Mouse (Mus musculus) stomach, embryonic 14.5 days (tissue): ENCODE results near the gene Rhof. TPM values are rescaled to one million over a fixed set of nuclear protein-coding genes. Genes with fewer than 3 reads are reported as not detected.

Source experiments
- ATAC-seq: fragments of 200-750 bp; cut with Nextera tagmentation; 2 replicates; pipeline ENCODE4 v1.8.0; 2017; ENCODE audit warnings: low read depth, moderate TSS enrichment; ENCODE audit not compliant: insufficient number of reproducible peaks, insufficient read depth, low FRiP score
- H3K27ac ChIP-seq: fragments of 300-500 bp; sonication (generic); 2 replicates; pipeline ENCODE4 v1.5.1; 2014; ENCODE audit warnings: mild to moderate bottlenecking, low read length, moderate library complexity, mixed read lengths
- H3K27me3 ChIP-seq: fragments of 300-500 bp; sonication (generic); 2 replicates; pipeline ENCODE4 v1.6.1; 2014; ENCODE audit warnings: low read length, control low read depth, mixed read lengths; ENCODE audit not compliant: control insufficient read depth, insufficient read depth
- H3K36me3 ChIP-seq: fragments of 300-500 bp; sonication (generic); 2 replicates; pipeline ENCODE4 v1.6.1; 2014; ENCODE audit warnings: mild to moderate bottlenecking, control low read depth, low read length, moderate library complexity, mixed read lengths; ENCODE audit not compliant: control insufficient read depth, insufficient read depth
- H3K4me1 ChIP-seq: fragments of 300-500 bp; sonication (generic); 2 replicates; pipeline ENCODE4 v1.6.1; 2014; ENCODE audit warnings: low read length, control low read depth, mixed read lengths; ENCODE audit not compliant: control insufficient read depth, insufficient read depth
- H3K4me2 ChIP-seq: fragments of 300-500 bp; sonication (generic); replicated peaks from 2 replicates; pipeline ENCODE4 v1.6.1; 2014; ENCODE audit warnings: low read depth, low read length, control low read depth
- H3K4me3 ChIP-seq: fragments of 300-500 bp; sonication (generic); 2 replicates; pipeline ENCODE4 v1.5.1; 2014; ENCODE audit warnings: low read depth, low read length, control low read depth
- H3K9ac ChIP-seq: fragments of 300-500 bp; sonication (generic); replicated peaks from 2 replicates; pipeline ENCODE4 v1.6.1; 2014; ENCODE audit warnings: low read depth, mild to moderate bottlenecking, control low read depth, low read length, moderate library complexity, mixed read lengths
- H3K9me3 ChIP-seq: fragments of 300-500 bp; sonication (generic); 2 replicates; pipeline ENCODE4 v1.6.1; 2016; ENCODE audit warnings: low read depth, low read length, control low read depth; ENCODE audit not compliant: control insufficient read depth
- WGBS: fragments of 180-500 bp; shearing (Covaris S2); extraction: QIAGEN DNeasy Blood & Tissue Kit; methylation state at CpG from one replicate; pipeline ENCODE4 v1.1.7; 2014; 5-methylcytosine and 5-hydroxymethylcytosine counted together
- polyA plus RNA-seq: library from polyadenylated mRNA; unstranded; fragments of >200 nt; fragmentation: Nextera tagmentation; extraction: Ambion mirVana; gene quantifications from 2 replicates; pipeline ENCODE4 v1.2.1, GENCODE M21; 2014

The Rhof gene
- polyA plus RNA-seq, 1 experiment from 2014 or later = 2.0 TPM

- H3K27me3 ChIP-seq = no peaks in the 10 kb centered on the region
- no peak overlapping the region for H3K9ac ChIP-seq
- H3K4me3 ChIP-seq = no peak overlapping the region
- H3K4me1 ChIP-seq = peaks cover 33% of the 10 kb centered on the region
- H3K27ac ChIP-seq = no peak overlapping the region
- no peak for ATAC-seq
- WGBS = 94% methylated on average over 18 of the region's 19 CpGs
- no peak overlapping the region for H3K4me2 ChIP-seq
- peaks cover 63% of the 10 kb centered on the region for H3K36me3 ChIP-seq
- H3K9me3 ChIP-seq = no peaks in the 10 kb centered on the region
These were observed 19.3 kb upstream of the Rhof start for GRCm38 (mm10) chr5:123151707-123152362.

GRCm38 (mm10) chr5:123151077-123151476 is 18.6 kb upstream of the Rhof start:
- 24% methylated on average over 7 of the region's 7 CpGs for WGBS
- peaks cover 67% of the 10 kb centered on the region for H3K36me3 ChIP-seq
- no peak overlapping the region for H3K27ac ChIP-seq
- H3K9me3 ChIP-seq = no peaks in the 10 kb centered on the region
- no peak overlapping the region; the same call in 1 of the 2 replicates for H3K4me3 ChIP-seq
- ATAC-seq = 0 out of 2 replicates have a peak, but pooled peaks have one; percentile 11
- H3K27me3 ChIP-seq = no peaks in the 10 kb centered on the region
- H3K4me2 ChIP-seq = peak overlapping the region; percentile 47
- H3K9ac ChIP-seq = no peak overlapping the region
- peaks cover 33% of the 10 kb centered on the region for H3K4me1 ChIP-seq

- H3K27me3 ChIP-seq = no peaks in the 10 kb centered on the region
- H3K4me3 ChIP-seq = peak overlapping the region; percentile 28; the same call in 1 of the 2 replicates
- no peak overlapping the region for H3K27ac ChIP-seq
- H3K4me2 ChIP-seq = peak overlapping the region; percentile 47
- 32% methylated on average over 7 of the region's 7 CpGs for WGBS
- H3K36me3 ChIP-seq = peaks cover 71% of the 10 kb centered on the region
- peaks cover 37% of the 10 kb centered on the region for H3K4me1 ChIP-seq
- ATAC-seq = no peak; the same call in 1 of the 2 replicates
- H3K9me3 ChIP-seq = no peaks in the 10 kb centered on the region
- no peak overlapping the region for H3K9ac ChIP-seq
These were observed 18.1 kb upstream of the Rhof start for GRCm38 (mm10) chr5:123150641-123151040.

- Histone ChIP-seq H3K36me3 (peaks cover 67% of the 10 kb centered on the region), H3K4me2 (peak overlapping the region; percentile 47), H3K27ac (0 out of 2 replicates have a peak overlapping the region, but pooled peaks have one; percentile 7), H3K4me1 (peaks cover 42% of the 10 kb centered on the region), H3K27me3 (no peaks in the 10 kb centered on the region), H3K9me3 (no peaks in the 10 kb centered on the region), H3K9ac (no peak overlapping the region), H3K4me3 (peak overlapping the region; percentile 28)
- peak; percentile 83 for ATAC-seq
- 6% methylated on average over 19 of the region's 19 CpGs for WGBS
These were observed 17.2 kb upstream of the Rhof start for GRCm38 (mm10) chr5:123149451-123150400.

- Histone ChIP-seq H3K9ac (no peak overlapping the region), H3K4me1 (peaks cover 52% of the 10 kb centered on the region), H3K36me3 (peaks cover 58% of the 10 kb centered on the region), H3K27me3 (no peaks in the 10 kb centered on the region), H3K27ac (no peak overlapping the region), H3K9me3 (no peaks in the 10 kb centered on the region), H3K4me3 (no peak overlapping the region), H3K4me2 (no peak overlapping the region)
- no peak for ATAC-seq
- 81% methylated on average over 25 of the region's 25 CpGs for WGBS
These were observed 15.7 kb upstream of the Rhof start for GRCm38 (mm10) chr5:123148073-123148722.

- no peak overlapping the region for H3K4me3 ChIP-seq
- no peak for ATAC-seq
- H3K27me3 ChIP-seq = no peaks in the 10 kb centered on the region
- H3K27ac ChIP-seq = no peak overlapping the region
- no peak overlapping the region for H3K4me2 ChIP-seq
- peaks cover 52% of the 10 kb centered on the region for H3K4me1 ChIP-seq
- H3K9ac ChIP-seq = no peak overlapping the region
- peaks cover 52% of the 10 kb centered on the region for H3K36me3 ChIP-seq
- no peaks in the 10 kb centered on the region for H3K9me3 ChIP-seq
- WGBS = 85% methylated on average over 17 of the region's 17 CpGs
These were observed 15.1 kb upstream of the Rhof start for GRCm38 (mm10) chr5:123147569-123147968.

- H3K4me2 ChIP-seq = no peak overlapping the region
These were observed 13.9 kb upstream of the Rhof start for GRCm38 (mm10) chr5:123146357-123146756.

More at GRCm38 (mm10) chr5:123146357-123146756, 13.9 kb upstream of the Rhof start:
- Histone ChIP-seq H3K9ac (no peak overlapping the region), H3K27ac (no peak overlapping the region), H3K27me3 (no peaks in the 10 kb centered on the region), H3K4me3 (no peak overlapping the region), H3K9me3 (no peaks in the 10 kb centered on the region), H3K36me3 (peaks cover 41% of the 10 kb centered on the region), H3K4me1 (peaks cover 50% of the 10 kb centered on the region)
- 92% methylated on average over 11 of the region's 11 CpGs for WGBS
- ATAC-seq = no peak
